Mouse (Mus musculus) myocyte (in vitro differentiated cells): ENCODE measurements around the gene Smok3b. TPM values are rescaled to one million over a fixed set of nuclear protein-coding genes. Genes with fewer than 3 reads are reported as not detected.

Source experiments
- H3K27me3 ChIP-seq: one replicate; pipeline ENCODE4 v1.6.1; 2011; ENCODE audit not compliant: control insufficient read depth, insufficient read depth, insufficient read length
- H3K36me3 ChIP-seq: one replicate; pipeline ENCODE4 v1.6.1; 2011; ENCODE audit not compliant: control insufficient read depth, insufficient read depth
- H3K4me2 ChIP-seq: one replicate; pipeline ENCODE4 v1.6.1; 2011; ENCODE audit warnings: low read depth, control low read depth
- H3K4me3 ChIP-seq: one replicate; pipeline ENCODE4 v1.5.1; 2011; ENCODE audit warnings: mild to moderate bottlenecking, control low read depth, moderate library complexity
- H3K79me2 ChIP-seq: one replicate; pipeline ENCODE4 v1.6.1; 2011; ENCODE audit not compliant: control insufficient read depth, insufficient read depth
- H3ac ChIP-seq: one replicate; pipeline ENCODE4 v1.6.1; 2011; ENCODE audit not compliant: control insufficient read depth, insufficient read length
- CEBPB ChIP-seq: IDR thresholded peaks from 2 replicates; pipeline ENCODE4 v1.6.1; 2011; ENCODE audit warnings: mild to moderate bottlenecking, moderate library complexity; ENCODE audit not compliant: poor library complexity, insufficient read depth, severe bottlenecking
- E2F4 ChIP-seq: IDR thresholded peaks from one replicate; pipeline ENCODE4 v1.6.1; 2011; ENCODE audit warnings: mild to moderate bottlenecking, control low read depth, moderate library complexity; ENCODE audit not compliant: insufficient read depth
- MAX ChIP-seq: IDR thresholded peaks from one replicate; pipeline ENCODE4 v1.6.1; 2011; ENCODE audit warnings: low read depth, mild to moderate bottlenecking, control low read depth
- MYOD1 ChIP-seq, 3 experiments: IDR thresholded peaks; one replicate each; pipeline ENCODE4 v1.6.1; 2011; ENCODE audit warnings: control low read depth in 2 of 3, low read depth in 2 of 3, mild to moderate bottlenecking in 2 of 3, moderate library complexity in 1 of 3; ENCODE audit not compliant: insufficient read length in 2 of 3, control insufficient read depth in 1 of 3
- MYOG ChIP-seq, 3 experiments: IDR thresholded peaks; one replicate each; pipeline ENCODE4 v1.6.1; 2011; ENCODE audit warnings: control low read depth in 2 of 3, low read depth in 2 of 3, mild to moderate bottlenecking in 2 of 3; ENCODE audit not compliant: insufficient read length in 2 of 3, control insufficient read depth in 1 of 3, insufficient read depth in 1 of 3
- POLR2A ChIP-seq: IDR thresholded peaks from one replicate; pipeline ENCODE4 v1.6.1; 2011; ENCODE audit warnings: low read depth, mild to moderate bottlenecking, control low read depth, moderate library complexity; ENCODE audit not compliant: insufficient read length
- POLR2AphosphoS2 ChIP-seq: IDR thresholded peaks from one replicate; pipeline ENCODE4 v1.6.1; 2011; ENCODE audit warnings: low read depth, control low read depth; ENCODE audit not compliant: insufficient read length
- REST ChIP-seq: IDR thresholded peaks from one replicate; pipeline ENCODE4 v1.6.1; 2011; ENCODE audit warnings: mild to moderate bottlenecking, control low read depth, moderate library complexity; ENCODE audit not compliant: insufficient read depth, insufficient read length
- SRF ChIP-seq: IDR thresholded peaks from one replicate; pipeline ENCODE4 v1.6.1; 2011; ENCODE audit warnings: low read depth; ENCODE audit not compliant: control insufficient read depth, insufficient read length
- TCF12 ChIP-seq: IDR thresholded peaks from one replicate; pipeline ENCODE4 v1.6.1; 2011; ENCODE audit warnings: mild to moderate bottlenecking, control low read depth; ENCODE audit not compliant: poor library complexity, insufficient read depth, severe bottlenecking
- TCF3 ChIP-seq: IDR thresholded peaks from one replicate; pipeline ENCODE4 v1.6.1; 2011; ENCODE audit warnings: low read depth, control low read depth; ENCODE audit not compliant: insufficient read length
- USF1 ChIP-seq: IDR thresholded peaks from one replicate; pipeline ENCODE4 v1.6.1; 2011; ENCODE audit warnings: low read depth, mild to moderate bottlenecking, control low read depth, moderate library complexity
- polyA plus RNA-seq: library from polyadenylated mRNA; unstranded; fragments of >200 nt; fragmentation: generic; extraction: Trizol; gene quantifications from one replicate; pipeline ENCODE4 v1.2.1, GENCODE M21; 2012; ENCODE audit warnings: missing spikeins

The Smok3b gene
- polyA plus RNA-seq, 1 experiment, result not detected

DNA sequence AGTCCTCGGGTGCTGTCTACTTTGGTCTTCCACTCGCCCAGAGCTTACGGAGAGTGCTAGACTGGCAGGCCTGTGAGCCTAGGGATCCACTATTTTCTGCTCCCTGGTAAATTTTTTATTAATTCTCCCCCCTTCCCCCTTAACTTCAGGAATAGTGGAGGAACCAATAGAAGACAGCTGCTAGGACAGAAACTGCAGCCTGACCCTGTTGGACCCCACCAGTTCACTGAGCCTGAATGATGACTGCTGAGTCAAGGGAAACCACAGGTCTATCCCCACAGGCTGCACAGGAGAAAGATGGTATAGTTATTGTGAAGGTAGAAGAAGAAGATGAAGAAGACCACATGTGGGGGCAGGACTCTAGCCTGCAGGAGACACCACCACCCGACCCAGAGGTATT is 71.5 kb downstream of the Smok3b start:
- Histone ChIP-seq H3K79me2 (peaks cover 40% of the 10 kb centered on the region), H3K27me3 (no peaks in the 10 kb centered on the region), H3K4me3 (no peak overlapping the region), H3K4me2 (no peak overlapping the region), H3ac (no peak overlapping the region), H3K36me3 (peaks cover 10% of the 10 kb centered on the region)
- TF ChIP-seq E2F4 (no peak), TCF3 (no peak), USF1 (no peak), MYOD1 (IDR thresholded peaks at IDR 0.05; ENCODE audit: control insufficient read depth in 1 of 3, insufficient read length in 2 of 3, low read depth in 2 of 3) (no peak), MYOG (IDR thresholded peaks at IDR 0.05; ENCODE audit: control insufficient read depth in 1 of 3, insufficient read depth in 1 of 3, insufficient read length in 2 of 3, low read depth in 2 of 3) (no peak), CEBPB (no peak), POLR2AphosphoS2 (no peak), MAX (no peak), SRF (no peak), POLR2A (no peak), TCF12 (no peak), REST (no peak)

DNA sequence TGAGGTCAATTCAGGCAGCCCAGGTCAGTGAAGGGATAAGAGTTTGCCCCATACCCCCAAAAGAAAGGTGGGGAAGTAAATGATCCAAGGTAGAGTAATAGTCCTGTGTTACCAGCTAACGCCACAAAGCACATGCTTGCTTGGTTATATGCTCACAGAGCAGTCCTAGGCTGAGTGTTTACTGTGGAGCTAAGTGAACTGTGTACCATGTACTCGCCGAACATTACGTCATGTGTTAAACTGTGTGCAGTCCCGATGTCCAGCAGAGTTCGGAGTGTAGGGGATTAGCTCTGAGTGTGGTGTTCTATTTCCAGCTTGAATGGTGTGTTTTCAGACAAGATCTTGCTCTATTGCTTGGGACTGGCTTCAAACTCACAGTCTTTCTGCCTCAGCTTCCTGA is 73.2 kb downstream of the Smok3b start:
- TF ChIP-seq REST (no peak), MAX (no peak), E2F4 (no peak), USF1 (no peak), MYOG (IDR thresholded peaks at IDR 0.05; ENCODE audit: control insufficient read depth in 1 of 3, insufficient read depth in 1 of 3, insufficient read length in 2 of 3, low read depth in 2 of 3) (no peak)

More for the DNA sequence above, 73.2 kb downstream of the Smok3b start:
- Histone ChIP-seq H3K4me3 (no peak overlapping the region), H3K79me2 (peaks cover 25% of the 10 kb centered on the region), H3K27me3 (no peaks in the 10 kb centered on the region), H3K36me3 (peaks cover 18% of the 10 kb centered on the region), H3ac (no peak overlapping the region), H3K4me2 (no peak overlapping the region)

Other genes starting within 250 kb of the Smok3b start
- gene Ppp1r35, start 242.6 kb upstream of the Smok3b start, polyA plus RNA-seq, result 40.4 TPM
- 34.4 TPM for gene Mepce, start 233.8 kb upstream of the Smok3b start, polyA plus RNA-seq
- 2.2 TPM for gene Zcwpw1, start 233.6 kb upstream of the Smok3b start, polyA plus RNA-seq
- gene Pilra, start 185.1 kb upstream of the Smok3b start, polyA plus RNA-seq, result 0.05 TPM
- gene Pilrb1, start 163.3 kb upstream of the Smok3b start, polyA plus RNA-seq, result not detected
- gene Pilrb2, start 149.6 kb upstream of the Smok3b start, polyA plus RNA-seq, result not detected
- 0.01 TPM for gene Cyp3a13, start 99.8 kb upstream of the Smok3b start, polyA plus RNA-seq
- gene Gjc3, start 58.3 kb upstream of the Smok3b start, polyA plus RNA-seq, result not detected
- not detected for gene Azgp1, start 39.9 kb upstream of the Smok3b start, polyA plus RNA-seq
- gene Smok3a, start 168 bp upstream of the Smok3b start, polyA plus RNA-seq, result not detected
- not detected for gene Smok3c, start 31.8 kb downstream of the Smok3b start, polyA plus RNA-seq
- 5.1 TPM for gene Zkscan1, start 63.7 kb downstream of the Smok3b start, polyA plus RNA-seq
- gene Zscan21, start 95.5 kb downstream of the Smok3b start, polyA plus RNA-seq, result 12.3 TPM
- 3.0 TPM for gene Zfp113, start 134.3 kb downstream of the Smok3b start, polyA plus RNA-seq
- gene Cops6, start 139.6 kb downstream of the Smok3b start, polyA plus RNA-seq, result 186 TPM
- 10.4 TPM for gene Ap4m1, start 150.6 kb downstream of the Smok3b start, polyA plus RNA-seq
- gene Mcm7, start 151.0 kb downstream of the Smok3b start, polyA plus RNA-seq, result 55.4 TPM
- 47.1 TPM for gene Taf6, start 166.0 kb downstream of the Smok3b start, polyA plus RNA-seq
- gene Cnpy4, start 166.1 kb downstream of the Smok3b start, polyA plus RNA-seq, result 11.5 TPM
- 2.5 TPM for gene Mblac1, start 172.9 kb downstream of the Smok3b start, polyA plus RNA-seq
- gene Nxpe5, start 204.5 kb downstream of the Smok3b start, polyA plus RNA-seq, result not detected
- 97.7 TPM for gene Lamtor4, start 234.1 kb downstream of the Smok3b start, polyA plus RNA-seq
- 6.7 TPM for gene BC037034, start 242.6 kb downstream of the Smok3b start, polyA plus RNA-seq